Mouse (Mus musculus) megakaryocyte, embryonic 14.5 days (primary cell): ENCODE measurements at regions not wholly inside any gene's neighbourhood (a gene's known extent, or its start where the extent isn't known, plus 50 kb on each side); places are given as distances from the start of the nearest gene placed in this dataset.

Source experiments
- FLI1 ChIP-seq: IDR thresholded peaks from 2 replicates; pipeline ENCODE4 v1.6.1; 2012; ENCODE audit warnings: low read length, inconsistent platforms, mixed read lengths
- GATA1 ChIP-seq: IDR thresholded peaks from 3 replicates; pipeline ENCODE4 v1.6.1; 2012; ENCODE audit warnings: mixed read lengths, low read length, inconsistent platforms, borderline replicate concordance

GRCm38 (mm10) chr4:153620871-153621270 lies 138.3 kb upstream of the Ajap1 start:
- TF ChIP-seq FLI1: no peak
- no peak for TF ChIP-seq GATA1
